11 mouse cellular contexts compared by ENCODE assay signal in genomic region chr15:8659977-8660376, GRCm38 (mm10). TPM values are rescaled to one million over a fixed set of nuclear protein-coding genes. Genes with fewer than 3 reads are reported as not detected.
A peak's percentile ranks its signal among the peaks of the same experiment; 100 is the strongest.
DNase-seq lines count a peak whose midpoint lies in the region; ATAC-seq and TF ChIP-seq lines count a peak whose summit lies in the region.
"Had no signal": no experiment of that assay in that cellular context is flagged by ENCODE, and none has a peak within 500 bp of the region (broad histone marks: within the 10 kb centered on the region; RNA-seq: fewer than 3 reads in every experiment).

No protein-coding gene starts in this region.

- no peaks in the 10 kb centered on the region for H3K27me3 ChIP-seq in lung, embryonic 14.5 days (ENCODE audit: insufficient read depth, low read length)
- H3K27me3 ChIP-seq in forebrain, embryonic 13.5 days: no peaks in the 10 kb centered on the region
- H3K27me3 ChIP-seq in hindbrain, embryonic 16.5 days (replicated peaks; ENCODE audit: control insufficient read depth, insufficient read depth, low read length): no peaks in the 10 kb centered on the region
- H3K27me3 ChIP-seq in neural tube, embryonic 12.5 days (replicated peaks): no peaks in the 10 kb centered on the region

- peak overlapping the region; percentile 81 for H3K27ac ChIP-seq in lung, embryonic 14.5 days (ENCODE audit: low read depth)
- H3K27ac ChIP-seq in forebrain, embryonic 13.5 days: peak overlapping the region; percentile 89
- H3K27ac ChIP-seq in hindbrain, embryonic 16.5 days (ENCODE audit: low read depth, low read length): peak overlapping the region; percentile 73
- H3K27ac ChIP-seq in neural tube, embryonic 12.5 days: peak overlapping the region; percentile 50; the same call in 1 of the 2 replicates
- H3K27ac ChIP-seq: liver, embryonic 12.5 days had no signal

- H3K4me3 ChIP-seq in lung, embryonic 14.5 days (ENCODE audit: low read depth, low read length): no peak overlapping the region
- no peak overlapping the region for H3K4me3 ChIP-seq in forebrain, embryonic 13.5 days
- H3K4me3 ChIP-seq in hindbrain, embryonic 16.5 days (ENCODE audit: low read length): no peak overlapping the region
- H3K4me3 ChIP-seq in neural tube, embryonic 12.5 days: no peak overlapping the region
- H3K4me3 ChIP-seq: liver, embryonic 12.5 days had no signal

- H3K4me1 ChIP-seq in lung, embryonic 14.5 days (ENCODE audit: insufficient read depth): peaks cover 28% of the 10 kb centered on the region
- H3K4me1 ChIP-seq in forebrain, embryonic 13.5 days: peaks cover 69% of the 10 kb centered on the region
- peaks cover 14% of the 10 kb centered on the region for H3K4me1 ChIP-seq in hindbrain, embryonic 16.5 days (ENCODE audit: control insufficient read depth, insufficient read depth, low read depth, low read length)
- peaks cover 36% of the 10 kb centered on the region for H3K4me1 ChIP-seq in neural tube, embryonic 12.5 days

- 72% methylated on average over 4 of the region's 4 CpGs for WGBS in lung, embryonic 14.5 days
- 0% methylated on average over 4 of the region's 4 CpGs for WGBS in forebrain, embryonic 13.5 days
- 31% methylated on average over 4 of the region's 4 CpGs for WGBS in hindbrain, embryonic 16.5 days
- WGBS in neural tube, embryonic 12.5 days: 13% methylated on average over 4 of the region's 4 CpGs

- no peaks in the 10 kb centered on the region for H3K36me3 ChIP-seq in lung, embryonic 14.5 days (ENCODE audit: insufficient read depth)
- no peaks in the 10 kb centered on the region for H3K36me3 ChIP-seq in forebrain, embryonic 13.5 days (ENCODE audit: poor library complexity, severe bottlenecking)
- H3K36me3 ChIP-seq in hindbrain, embryonic 16.5 days (ENCODE audit: control insufficient read depth, insufficient read depth, low read length): no peaks in the 10 kb centered on the region
- H3K36me3 ChIP-seq in neural tube, embryonic 12.5 days: no peaks in the 10 kb centered on the region
- H3K36me3 ChIP-seq: liver, embryonic 12.5 days had no signal

- no peaks in the 10 kb centered on the region for H3K9me3 ChIP-seq in lung, embryonic 14.5 days (ENCODE audit: low read depth, low read length)
- no peaks in the 10 kb centered on the region for H3K9me3 ChIP-seq in forebrain, embryonic 13.5 days (replicated peaks)
- H3K9me3 ChIP-seq in hindbrain, embryonic 16.5 days (ENCODE audit: control insufficient read depth, low read length): no peaks in the 10 kb centered on the region
- H3K9me3 ChIP-seq in neural tube, embryonic 12.5 days: no peaks in the 10 kb centered on the region
- H3K9me3 ChIP-seq: liver, embryonic 12.5 days had no signal

- H3K9ac ChIP-seq in lung, embryonic 14.5 days: no peak overlapping the region
- no peak overlapping the region; the same call in 1 of the 2 replicates for H3K9ac ChIP-seq in forebrain, embryonic 13.5 days
- no peak overlapping the region for H3K9ac ChIP-seq in hindbrain, embryonic 16.5 days (ENCODE audit: low read depth, low read length)
- no peak overlapping the region for H3K9ac ChIP-seq in neural tube, embryonic 12.5 days
- H3K9ac ChIP-seq: liver, embryonic 12.5 days had no signal

- H3K4me2 ChIP-seq in lung, embryonic 14.5 days: no peak overlapping the region; the same call in 1 of the 2 replicates
- H3K4me2 ChIP-seq in forebrain, embryonic 13.5 days: peak overlapping the region; percentile 12; the same call in 1 of the 2 replicates
- H3K4me2 ChIP-seq in hindbrain, embryonic 16.5 days (ENCODE audit: low read length): no peak overlapping the region
- H3K4me2 ChIP-seq in neural tube, embryonic 12.5 days (replicated peaks): peak overlapping the region; percentile 38
- H3K4me2 ChIP-seq: liver, embryonic 12.5 days had no signal

- DNase-seq in lung, embryonic 14.5 days: no peak
- no peak for DNase-seq in lung, postnatal 36 days
- DNase-seq in adrenal gland, adult (ENCODE audit: inconsistent age in 2 of 2, low spot score in 1 of 2): no peak
- no peak for DNase-seq in layer of hippocampus, postnatal 14 days (ENCODE audit: low spot score in 2 of 2)
- DNase-seq in right cerebral cortex, postnatal 4 days: no peak
- DNase-seq: kidney, postnatal 36 days had no signal

- ATAC-seq in lung, embryonic 14.5 days (ENCODE audit: insufficient read depth): no peak
- ATAC-seq in forebrain, embryonic 13.5 days: peak; percentile 55
- ATAC-seq in hindbrain, embryonic 16.5 days: 0 out of 2 replicates have a peak, but pooled peaks have one; percentile 25
- ATAC-seq in neural tube, embryonic 12.5 days (ENCODE audit: low FRiP score, low read depth): no peak; the same call in none of the 2 replicates
- ATAC-seq: activated CD4-positive, CD25-positive, alpha-beta regulatory T cell, adult 4 months; liver, embryonic 12.5 days had no signal

- TF ChIP-seq CTCF in lung, embryonic 14.5 days (IDR thresholded peaks at IDR 0.05; ENCODE audit: low read depth): no peak

RNA-seq across cellular contexts. Expression of gene Slc1a3, which starts 50.6 kb away (rescaled TPM):
- polyA plus RNA-seq in lung, embryonic 14.5 days (2014; fragmentation: Nextera tagmentation; extraction: Ambion mirVana): 24.5 and 26.1 TPM in 2 replicates
- 75.9 and 79.2 TPM in 2 replicates for polyA plus RNA-seq in forebrain, embryonic 13.5 days (2015; fragmentation: Nextera tagmentation; extraction: Ambion mirVana)
- 256 and 264 TPM in 2 replicates for polyA plus RNA-seq in hindbrain, embryonic 16.5 days (2015; fragmentation: Nextera tagmentation; extraction: Ambion mirVana)
- 83.3 and 85.3 TPM in 2 replicates for polyA plus RNA-seq in neural tube, embryonic 12.5 days (2016; fragmentation: Nextera tagmentation; extraction: Ambion mirVana)
- 100 to 1,000 TPM; 440 to 480 TPM for total RNA-seq in layer of hippocampus, postnatal 14 days (2021)

Comparison
In these comparisons a context has a peak if more than half of its experiments do, and no peak if none do; other contexts are left out.
1. ATAC-seq: peak in forebrain, embryonic 13.5 days (single experiment) and hindbrain, embryonic 16.5 days (single experiment); none in lung, embryonic 14.5 days (single experiment) and neural tube, embryonic 12.5 days (single experiment).
2. H3K4me2 ChIP-seq: peak in forebrain, embryonic 13.5 days (single experiment) and neural tube, embryonic 12.5 days (single experiment); none in lung, embryonic 14.5 days (single experiment) and hindbrain, embryonic 16.5 days (single experiment).
3. Peak in every context shown above with its lines, with median percentiles within 50 percentile points of each other: H3K27ac ChIP-seq.